Mouse (Mus musculus) cerebellum, adult 9-11 months (tissue): ENCODE measurements around the gene Brd3os.

Experiments
- DNase-seq: peaks from one replicate; pipeline ENCODE4 v3.0.0; 2022

Gene Brd3os

DNA sequence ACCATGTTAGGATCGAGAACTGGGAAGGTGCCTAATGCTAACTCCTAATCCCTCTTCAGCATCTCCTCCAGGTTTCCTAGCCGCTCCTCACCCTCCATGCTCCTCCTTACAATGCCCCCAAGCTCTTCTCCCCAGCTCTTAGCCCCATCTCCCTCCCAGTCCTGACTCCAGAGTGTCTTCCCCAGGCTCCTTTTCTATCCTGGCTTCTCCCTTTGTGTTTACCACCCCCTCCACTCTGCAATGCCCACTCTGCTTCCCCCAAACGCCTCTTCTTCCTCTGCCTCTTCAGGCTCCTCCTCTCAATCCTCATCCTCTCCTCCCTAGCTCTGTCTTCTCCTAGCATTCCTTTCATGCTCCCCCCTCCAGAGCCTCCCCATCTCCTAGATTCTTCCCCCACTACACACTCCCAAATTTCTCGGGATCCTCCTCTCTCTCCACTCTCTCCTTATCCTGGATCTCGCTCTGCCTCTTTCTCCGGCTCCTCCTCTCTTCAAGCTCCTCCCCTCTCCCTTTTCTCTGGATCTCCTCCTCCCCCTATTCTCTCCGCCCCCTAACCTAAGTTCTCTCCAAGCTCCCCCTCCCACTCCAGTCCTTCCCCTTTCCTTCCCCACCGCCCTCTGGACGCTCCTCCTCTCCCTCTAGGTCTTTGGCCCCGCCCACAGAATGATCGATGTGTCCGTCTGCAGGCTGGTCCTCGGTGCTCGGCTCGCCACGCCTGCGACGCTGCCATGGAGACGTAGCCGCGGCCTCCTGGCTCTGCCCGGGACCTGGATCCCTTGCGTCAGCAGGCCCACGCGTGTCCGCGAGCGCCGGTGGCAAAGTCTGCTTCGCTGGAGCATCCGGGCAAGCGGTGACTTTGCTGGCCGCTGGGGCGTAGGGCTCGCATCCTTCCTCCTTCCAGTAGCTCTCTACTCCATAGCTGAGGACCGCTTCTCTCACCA, at the start of gene Brd3os:
Gene Brd3os (plus strand): TSS at position 558 of the 941 bp plus-strand sequence.
- DNase-seq: peak; percentile 97

DNA sequence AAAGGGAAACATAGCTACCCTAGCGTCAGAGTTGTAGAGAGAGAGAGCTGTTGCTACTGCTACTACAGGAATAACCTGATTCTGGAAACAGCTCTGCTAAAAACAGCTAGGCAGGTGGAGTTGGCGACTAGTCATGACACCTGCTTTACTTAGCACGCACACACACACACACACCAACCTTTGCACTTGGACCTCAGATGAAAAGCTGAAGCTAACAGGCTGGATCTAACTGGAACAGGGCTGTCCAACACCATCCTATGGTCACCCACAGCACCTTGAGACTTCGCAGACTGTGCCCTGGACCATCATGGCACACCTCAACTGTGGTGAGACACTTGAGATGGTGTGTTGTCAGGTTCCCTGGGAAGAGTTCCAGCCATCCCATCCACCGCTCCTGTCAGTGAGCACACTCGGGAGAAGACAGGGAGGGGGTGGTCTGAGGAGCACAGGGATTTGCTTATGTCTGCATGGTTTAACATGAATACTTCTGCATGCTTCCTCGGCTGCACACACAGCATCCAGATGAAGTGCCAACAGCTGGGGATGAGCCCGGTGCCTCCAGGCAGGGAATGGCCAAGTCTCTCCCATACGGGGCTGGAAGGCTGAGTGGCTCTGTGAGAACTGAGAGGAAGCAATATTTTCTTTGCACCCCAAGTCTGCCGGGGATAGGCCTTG, 47.8 kb upstream of the Brd3os start:
- no peak for DNase-seq

DNA sequence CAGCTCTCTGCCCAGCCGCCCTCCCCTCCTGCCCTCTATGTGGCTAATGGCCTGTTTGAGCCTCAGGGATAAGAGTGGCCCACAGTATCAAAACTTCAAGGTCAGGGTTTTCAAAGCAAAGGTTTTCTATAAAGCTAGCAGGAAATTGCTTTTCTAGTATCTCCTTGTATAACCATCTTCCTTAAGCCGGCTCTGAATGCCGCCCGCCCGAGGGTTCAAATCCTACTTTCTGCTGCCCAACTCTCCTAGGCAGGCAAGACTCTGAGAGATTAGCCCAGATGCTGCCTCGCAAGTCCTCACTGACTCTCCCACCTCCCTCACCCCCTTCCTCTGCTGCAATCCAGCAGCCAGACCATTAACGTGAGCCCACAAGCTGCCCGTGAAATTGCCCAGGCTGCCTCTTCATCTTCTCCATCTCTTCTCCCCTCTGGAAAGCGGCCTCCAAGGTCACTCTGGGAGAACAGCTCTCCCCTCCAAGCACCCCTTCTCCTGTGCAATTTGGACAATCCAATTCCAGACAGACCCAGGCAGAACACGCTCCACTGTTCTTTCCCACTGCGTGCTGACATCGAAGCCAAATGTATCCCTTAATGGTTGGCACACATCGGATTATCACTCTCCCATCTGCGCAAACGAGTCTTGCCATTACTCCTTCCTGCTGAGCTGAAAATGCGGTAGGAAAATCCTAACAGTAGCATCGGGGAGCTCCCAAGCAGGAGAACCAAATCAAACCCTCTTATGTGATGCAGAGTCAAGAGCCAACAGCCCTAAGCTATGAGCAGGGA, 45.3 kb upstream of the Brd3os start:
- no peak for DNase-seq

- no peak for DNase-seq
These were observed 42.0 kb upstream of the Brd3os start for GRCm38 (mm10) chr2:27400083-27400482.

DNA sequence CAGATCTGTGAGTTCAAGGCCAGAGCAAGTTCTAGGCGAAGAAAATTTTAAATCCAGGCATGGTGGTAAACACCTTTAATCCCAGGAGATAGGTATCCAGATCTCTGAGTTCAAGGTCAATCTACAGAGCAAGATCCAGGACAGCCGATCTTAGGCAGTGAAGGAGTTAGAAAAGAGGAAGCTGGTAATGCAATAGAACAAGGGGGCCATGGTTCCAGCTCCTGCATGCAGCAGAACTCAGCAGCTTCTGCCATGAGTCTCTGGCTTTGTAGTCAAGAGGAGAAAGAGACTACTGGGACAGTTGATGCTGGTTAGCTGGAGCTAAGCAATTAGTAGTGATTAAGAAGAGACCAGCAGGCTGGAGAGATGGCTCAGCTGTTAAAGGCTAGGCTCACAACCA, 40.6 kb upstream of the Brd3os start:
- DNase-seq: no peak

DNA sequence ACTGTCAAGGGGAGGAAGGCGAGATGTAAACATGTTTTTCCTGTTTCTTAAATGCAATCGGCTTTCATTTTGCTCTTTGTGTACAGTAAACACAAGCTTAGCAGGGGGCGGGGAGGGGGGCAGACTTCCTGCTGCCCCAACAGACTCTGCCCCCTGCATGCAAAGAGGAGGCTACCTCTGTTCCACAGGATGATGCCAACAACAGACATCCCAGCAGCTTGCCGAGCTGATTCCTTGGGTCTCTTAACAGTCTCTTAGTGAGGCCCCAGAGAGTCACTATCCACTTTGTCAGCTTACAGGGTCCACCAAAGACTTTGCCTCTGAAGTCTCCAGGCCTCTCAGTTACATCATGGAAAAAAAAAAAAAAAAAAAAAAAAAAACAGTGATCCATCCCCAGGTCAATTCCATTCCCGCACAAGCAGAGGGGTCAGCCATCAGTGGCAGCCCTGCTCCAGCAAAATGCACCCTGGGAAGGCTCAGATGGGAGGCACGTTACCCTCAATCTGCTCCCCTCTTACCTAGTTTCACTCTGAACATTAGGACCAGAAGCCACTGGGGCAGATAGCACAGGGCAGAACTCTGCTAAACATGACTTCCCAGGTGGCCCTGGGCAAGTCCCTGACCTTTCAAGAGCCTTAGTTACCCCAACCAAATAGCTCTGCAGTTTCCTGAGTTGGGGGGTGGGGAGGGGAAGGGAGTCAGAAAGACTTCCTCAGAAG, 37.6 kb upstream of the Brd3os start:
- DNase-seq: no peak

GRCm38 (mm10) chr2:27405094-27405884, 36.8 kb upstream of the Brd3os start:
- DNase-seq: no peak

GRCm38 (mm10) chr2:27406928-27407327, 35.2 kb upstream of the Brd3os start:
- no peak for DNase-seq

GRCm38 (mm10) chr2:27408194-27408593, 33.9 kb upstream of the Brd3os start:
- DNase-seq: no peak

DNA sequence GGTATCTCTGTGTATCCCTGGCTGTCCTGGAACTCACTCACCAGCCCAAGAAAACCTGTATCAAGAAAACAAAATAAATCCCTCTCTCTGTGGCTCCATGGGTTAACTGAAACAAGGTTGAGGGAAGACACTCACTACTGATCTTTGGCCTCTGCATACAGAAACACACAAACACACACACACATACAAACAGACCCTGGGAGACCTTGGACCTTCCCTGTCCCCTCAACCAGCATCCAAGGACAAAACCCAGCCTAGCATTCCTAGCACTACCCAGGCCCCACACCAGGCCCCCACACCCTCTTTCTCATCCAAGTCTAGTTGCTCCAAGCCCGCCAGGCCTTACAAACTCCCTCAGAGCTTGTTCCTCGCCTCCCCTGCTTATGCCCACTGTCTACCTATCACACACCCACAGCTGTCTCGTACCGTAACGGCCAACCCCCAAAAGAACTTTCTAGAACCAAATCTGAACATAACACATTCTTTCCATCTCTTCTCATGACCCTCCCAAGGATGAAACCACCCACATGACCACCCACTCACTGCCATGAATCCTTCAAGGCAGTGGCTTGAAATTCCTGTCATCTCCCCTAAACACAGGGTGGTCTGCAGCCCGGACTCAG, 31.5 kb upstream of the Brd3os start:
- DNase-seq: no peak

GRCm38 (mm10) chr2:27411688-27412174, 30.4 kb upstream of the Brd3os start:
- no peak for DNase-seq

DNA sequence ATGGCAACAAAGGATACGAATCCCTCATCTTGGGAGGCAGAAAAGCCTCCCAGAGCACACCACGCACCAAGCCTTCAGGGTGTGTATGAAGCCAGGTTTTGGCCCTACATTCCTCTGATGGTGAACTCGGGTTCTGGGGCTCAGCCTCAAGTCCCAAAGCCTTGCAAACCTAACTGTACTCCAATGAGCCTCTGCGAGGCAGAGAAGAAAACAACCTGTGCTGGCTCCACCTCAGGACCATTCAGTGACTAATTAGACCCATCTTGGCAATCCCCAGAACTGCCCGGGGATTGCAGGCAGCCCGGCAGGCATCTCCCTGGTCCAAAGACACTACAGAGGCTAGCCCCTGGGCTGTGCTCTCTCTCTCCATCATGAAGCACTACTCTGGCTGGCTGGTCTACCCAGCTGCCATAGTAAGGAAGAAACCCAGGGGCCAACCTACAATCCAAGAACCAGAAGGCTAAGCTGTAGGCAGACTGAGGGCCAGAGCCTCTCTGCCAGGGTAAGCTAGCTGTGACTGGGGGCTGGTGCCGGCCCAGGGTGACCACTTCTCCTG, 29.8 kb upstream of the Brd3os start:
- no peak for DNase-seq

- no peak for DNase-seq
These were observed 28.6 kb upstream of the Brd3os start for GRCm38 (mm10) chr2:27413582-27413935.

DNA sequence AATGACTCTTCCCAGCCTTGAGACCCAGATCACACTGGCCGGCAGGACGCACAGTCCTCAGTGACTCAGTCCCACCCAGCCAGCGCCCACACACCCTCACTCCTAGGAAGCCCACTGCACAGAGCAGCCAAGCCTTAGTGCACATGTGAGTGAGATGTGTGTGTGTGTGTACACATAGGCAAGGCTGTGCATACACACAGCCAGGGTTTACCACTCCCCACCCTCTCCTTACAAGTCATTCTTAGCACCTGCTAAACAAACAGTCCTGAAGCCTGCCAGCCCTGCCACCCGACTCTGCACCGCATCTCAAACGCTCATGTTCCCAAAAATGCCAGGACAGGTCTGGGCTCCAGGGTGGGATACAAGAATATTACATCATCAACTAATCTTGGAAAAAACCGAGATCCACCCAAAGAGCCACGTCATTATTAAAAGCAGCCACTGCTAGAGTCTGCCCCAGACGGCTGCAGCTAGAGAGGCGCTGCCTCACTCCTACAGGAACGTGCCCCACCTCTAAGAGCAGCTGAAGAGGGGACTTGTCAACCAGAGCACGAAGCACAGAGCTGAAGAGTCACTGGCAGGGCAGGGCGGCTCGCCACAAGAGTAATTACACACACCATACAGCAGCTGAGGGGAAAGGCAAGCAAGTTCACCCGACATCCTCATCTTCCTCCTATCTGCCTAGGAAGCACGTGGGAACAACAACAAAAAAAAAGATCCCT, 28.0 kb upstream of the Brd3os start:
- DNase-seq: no peak

DNA sequence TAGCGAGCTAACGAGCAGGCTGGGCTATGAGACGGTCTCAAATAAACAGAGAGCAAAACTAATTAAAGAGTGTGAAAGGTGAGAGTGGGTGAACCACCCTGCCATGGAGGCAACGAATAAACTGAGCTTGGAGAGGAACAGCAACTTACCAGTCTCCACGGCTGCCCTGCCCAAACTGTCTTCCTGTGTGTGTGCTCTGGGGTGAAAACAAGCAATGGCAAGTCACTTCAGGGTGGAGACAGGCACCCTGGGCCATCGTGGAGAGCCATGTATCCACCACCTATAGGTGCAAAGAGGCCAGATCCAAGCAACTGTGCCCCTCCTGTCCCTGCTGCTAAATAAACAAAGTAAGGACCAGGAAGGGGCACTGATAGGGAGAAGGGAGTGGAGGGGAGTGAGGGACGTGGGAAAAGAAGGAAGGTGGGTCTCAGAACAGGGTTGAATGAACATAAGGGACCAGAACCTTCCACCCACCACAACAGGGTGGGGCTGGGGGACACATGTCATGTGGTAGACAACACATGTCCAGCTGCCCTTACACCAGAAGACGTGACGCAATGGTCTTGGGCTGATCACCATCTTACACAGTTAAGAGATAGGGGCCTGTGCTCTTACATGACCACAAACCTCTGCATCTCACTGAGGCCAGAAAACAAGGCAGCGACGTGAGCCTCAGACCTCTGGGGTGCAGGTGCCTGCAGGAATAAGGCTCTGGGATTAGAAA, 26.9 kb upstream of the Brd3os start:
- no peak for DNase-seq

- DNase-seq: no peak
These were observed 25.7 kb upstream of the Brd3os start for GRCm38 (mm10) chr2:27416425-27416824.

DNA sequence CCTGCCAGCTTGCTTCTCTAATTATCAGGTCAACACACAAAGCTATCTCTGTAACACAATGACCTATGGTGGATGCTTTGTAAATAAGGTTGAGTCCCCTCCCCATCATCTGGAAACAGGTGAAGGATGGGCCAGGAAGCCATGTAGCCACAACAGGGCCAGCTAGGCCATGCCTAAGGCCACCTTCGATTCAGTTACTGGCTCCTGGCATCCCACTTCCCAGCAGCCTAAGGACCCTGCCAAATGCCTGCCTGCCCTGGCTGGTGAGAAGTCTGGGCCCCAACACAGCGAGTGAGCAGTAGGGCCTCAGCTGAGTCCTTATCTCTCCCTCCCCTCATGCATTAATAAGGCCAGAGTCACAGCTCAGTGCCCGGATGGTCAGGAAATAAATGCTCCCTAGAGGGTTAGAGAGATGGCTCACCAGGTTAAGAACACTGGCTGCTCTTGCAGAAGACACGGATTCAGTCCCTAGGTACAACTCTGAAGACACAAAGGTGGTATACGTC, 24.4 kb upstream of the Brd3os start:
- no peak for DNase-seq

DNA sequence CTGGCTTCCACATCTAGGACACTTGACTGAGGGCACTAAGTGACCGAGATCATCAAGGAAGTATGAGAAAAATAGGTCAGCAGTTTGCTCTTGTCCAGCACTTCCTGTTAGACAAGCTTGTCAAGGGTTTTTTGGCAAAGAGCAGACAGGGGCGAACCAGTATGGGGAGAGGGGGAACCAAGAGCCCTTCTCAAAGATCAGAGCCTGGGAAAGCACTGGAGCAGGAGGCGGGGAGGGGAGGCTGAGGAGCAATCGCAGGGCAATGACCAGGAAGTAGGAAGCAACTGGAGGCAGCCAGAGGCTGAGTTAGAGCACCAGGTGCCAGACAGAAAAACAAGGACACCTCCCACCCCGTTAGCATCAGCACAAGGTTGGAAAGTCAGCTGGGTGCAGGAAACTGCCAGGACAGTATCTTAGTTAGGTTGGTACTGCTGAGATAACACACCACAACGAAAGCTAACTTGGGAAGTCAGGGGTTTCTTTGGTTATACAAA, 23.5 kb upstream of the Brd3os start:
- no peak for DNase-seq
